Mouse (Mus musculus): Measurements from ENCODE around the gene Adgrl2. TPM values are rescaled to one million over a fixed set of nuclear protein-coding genes. Genes with fewer than 3 reads are reported as not detected.

Adgrl2 gene
- total and polyA plus RNA-seq, 3 experiments, result 29.5 to 55.2 (median 52.3) TPM

DNA sequence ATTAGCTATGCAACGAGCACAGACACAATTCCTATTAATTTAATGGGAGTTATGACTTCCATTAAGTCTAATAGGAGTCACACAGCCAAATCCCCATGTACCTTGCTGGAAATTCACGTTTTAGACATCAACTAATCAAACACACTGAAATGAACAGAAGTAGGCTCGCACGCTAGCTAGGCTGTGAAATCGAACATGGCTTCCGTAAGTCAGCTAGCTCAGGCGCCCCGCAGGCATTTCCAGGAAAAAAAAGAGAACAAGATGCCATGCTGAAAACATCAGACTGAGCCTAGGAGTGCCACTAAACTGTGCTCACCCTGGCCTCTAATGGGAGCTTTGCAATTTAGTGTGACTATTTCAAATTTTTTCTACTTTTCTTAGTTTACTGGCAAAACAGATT is 40.6 kb downstream of the Adgrl2 start:
- WGBS, result 87% methylated on average over 8 of the region's 8 CpGs

DNA sequence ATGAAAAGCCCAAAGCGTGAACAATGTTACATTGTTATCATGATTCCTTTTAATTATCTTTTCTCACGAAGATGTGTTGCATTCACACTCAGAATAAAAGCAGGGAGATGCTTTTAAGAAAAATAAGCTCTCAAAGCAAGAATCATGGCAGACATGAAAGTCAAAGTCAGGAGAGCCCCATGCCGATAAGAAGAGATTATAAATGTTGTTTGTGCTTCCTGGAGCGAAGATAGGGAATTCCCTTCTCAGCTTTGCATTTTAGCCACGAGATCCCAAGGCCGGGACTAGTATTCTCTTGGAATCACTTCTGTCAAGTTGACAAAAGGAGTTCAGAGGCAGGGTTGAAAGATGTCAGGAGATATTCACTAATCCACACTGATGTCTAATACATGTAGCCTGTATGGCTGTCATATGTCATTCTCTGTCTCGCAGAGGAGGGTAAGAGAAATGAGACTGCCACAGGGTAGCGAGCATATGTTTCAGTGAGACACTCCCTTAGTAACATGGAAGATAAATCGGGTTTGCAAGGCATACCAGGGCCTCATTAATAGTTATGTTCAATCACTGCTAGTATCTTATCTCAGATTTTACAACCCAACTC is 42.5 kb downstream of the Adgrl2 start:
- 51% methylated on average over 9 of the region's 9 CpGs for WGBS

More for the DNA sequence above, 40.6 kb downstream of the Adgrl2 start:
- peaks cover 4% of the 10 kb centered on the region for H3K4me1 ChIP-seq (ENCODE audit: control insufficient read depth, insufficient read depth, low read length)
- H3K4me3 ChIP-seq, result no peak overlapping the region
- H3K79me2 ChIP-seq (replicated peaks; ENCODE audit: control insufficient read depth, insufficient read depth, low read length), result peaks cover 9% of the 10 kb centered on the region
- TF ChIP-seq EP300 (IDR thresholded peaks at IDR 0.05; ENCODE audit: insufficient read depth, low read depth, low read length) (no peak), POLR2A (IDR thresholded peaks at IDR 0.05; ENCODE audit: insufficient read depth, low read depth, low read length) (no peak)
- H3K27me3 ChIP-seq (ENCODE audit: control insufficient read depth, insufficient read depth, low read length), result no peaks in the 10 kb centered on the region
- no peak for DNase-seq
- H3K27ac ChIP-seq, result no peak overlapping the region
- H3K9ac ChIP-seq (ENCODE audit: low read depth, low read length), result no peak overlapping the region
- H3K36me3 ChIP-seq (ENCODE audit: control insufficient read depth, insufficient read depth, low read length), result peaks cover 9% of the 10 kb centered on the region
- intact Hi-C loops (cut with DNase I), result no loop called here

DNA sequence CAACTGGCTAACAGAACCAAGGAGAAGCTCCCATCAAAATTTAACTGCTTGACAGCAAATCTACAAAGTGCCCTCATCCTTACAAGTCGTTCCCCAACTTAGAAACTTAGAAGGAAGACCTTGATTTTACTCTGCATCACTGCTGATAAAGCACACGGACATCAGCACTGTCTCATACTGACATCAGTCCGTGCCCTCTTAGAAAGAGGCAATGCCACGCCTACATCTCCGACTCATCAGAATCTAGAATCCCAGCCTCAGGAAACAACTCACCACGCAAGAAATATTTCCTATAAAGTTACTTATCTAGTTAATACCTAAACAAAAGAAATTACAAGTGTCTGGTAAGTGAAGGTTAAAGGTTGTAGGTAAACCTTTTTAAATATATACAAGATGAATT is 43.1 kb downstream of the Adgrl2 start:
- DNase-seq, result no peak
- Histone ChIP-seq H3K27me3 (ENCODE audit: control insufficient read depth, insufficient read depth, low read length) (no peaks in the 10 kb centered on the region), H3K4me1 (ENCODE audit: control insufficient read depth, insufficient read depth, low read length) (peaks cover 4% of the 10 kb centered on the region), H3K4me3 (no peak overlapping the region), H3K36me3 (ENCODE audit: control insufficient read depth, insufficient read depth, low read length) (peaks cover 9% of the 10 kb centered on the region), H3K9ac (ENCODE audit: low read depth, low read length) (no peak overlapping the region), H3K79me2 (replicated peaks; ENCODE audit: control insufficient read depth, insufficient read depth, low read length) (peaks cover 9% of the 10 kb centered on the region), H3K27ac (no peak overlapping the region)
- WGBS, result 52% methylated on average over 6 of the region's 6 CpGs
- intact Hi-C loops (cut with DNase I), result no loop called here
- TF ChIP-seq EP300 (IDR thresholded peaks at IDR 0.05; ENCODE audit: insufficient read depth, low read depth, low read length), result no peak
- TF ChIP-seq POLR2A (IDR thresholded peaks at IDR 0.05; ENCODE audit: insufficient read depth, low read depth, low read length), result no peak
- no peak for TF ChIP-seq CTCF (IDR thresholded peaks at IDR 0.05)

More for the DNA sequence above, 42.5 kb downstream of the Adgrl2 start:
- Histone ChIP-seq H3K79me2 (replicated peaks; ENCODE audit: control insufficient read depth, insufficient read depth, low read length) (peaks cover 9% of the 10 kb centered on the region), H3K4me3 (no peak overlapping the region), H3K9ac (ENCODE audit: low read depth, low read length) (no peak overlapping the region), H3K36me3 (ENCODE audit: control insufficient read depth, insufficient read depth, low read length) (peaks cover 9% of the 10 kb centered on the region), H3K27ac (no peak overlapping the region), H3K27me3 (ENCODE audit: control insufficient read depth, insufficient read depth, low read length) (no peaks in the 10 kb centered on the region), H3K4me1 (ENCODE audit: control insufficient read depth, insufficient read depth, low read length) (peaks cover 4% of the 10 kb centered on the region)
- TF ChIP-seq EP300 (IDR thresholded peaks at IDR 0.05; ENCODE audit: insufficient read depth, low read depth, low read length) (no peak), POLR2A (IDR thresholded peaks at IDR 0.05; ENCODE audit: insufficient read depth, low read depth, low read length) (no peak), CTCF (IDR thresholded peaks at IDR 0.05) (no peak)
- DNase-seq, result no peak
- intact Hi-C loops (cut with DNase I), result no loop called here

DNA sequence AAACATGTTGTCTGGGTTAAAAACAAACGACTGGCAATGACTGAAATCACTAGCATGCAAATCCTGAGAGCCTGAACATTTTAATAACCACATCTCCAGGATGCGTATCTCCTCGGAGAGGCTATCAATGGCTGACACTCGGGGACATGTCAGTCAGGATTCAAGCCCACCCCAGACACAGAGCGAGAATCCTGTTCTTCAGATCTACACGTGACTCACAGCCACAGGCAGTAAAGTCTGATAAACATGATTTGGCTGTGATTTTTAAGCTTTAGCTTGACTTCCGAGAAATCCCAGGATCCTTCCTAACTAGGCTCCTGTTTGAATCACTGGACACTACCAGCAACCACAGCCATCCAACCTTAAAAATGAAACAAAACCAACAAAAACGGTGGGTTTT is 44.8 kb downstream of the Adgrl2 start:
- DNase-seq, result no peak
- H3K4me1 ChIP-seq (ENCODE audit: control insufficient read depth, insufficient read depth, low read length), result peaks cover 4% of the 10 kb centered on the region
- WGBS, result 40% methylated on average over 8 of the region's 8 CpGs
- H3K79me2 ChIP-seq (replicated peaks; ENCODE audit: control insufficient read depth, insufficient read depth, low read length), result peaks cover 9% of the 10 kb centered on the region
- H3K9ac ChIP-seq (ENCODE audit: low read depth, low read length), result no peak overlapping the region
- H3K27me3 ChIP-seq (ENCODE audit: control insufficient read depth, insufficient read depth, low read length), result no peaks in the 10 kb centered on the region
- H3K4me3 ChIP-seq, result no peak overlapping the region
- no peak for TF ChIP-seq EP300 (IDR thresholded peaks at IDR 0.05; ENCODE audit: insufficient read depth, low read depth, low read length)
- peaks cover 7% of the 10 kb centered on the region for H3K36me3 ChIP-seq (ENCODE audit: control insufficient read depth, insufficient read depth, low read length)
- intact Hi-C loops (cut with DNase I), result no loop called here
- H3K27ac ChIP-seq, result peak overlapping the region; percentile 6; the same call in 1 of the 2 replicates

DNA sequence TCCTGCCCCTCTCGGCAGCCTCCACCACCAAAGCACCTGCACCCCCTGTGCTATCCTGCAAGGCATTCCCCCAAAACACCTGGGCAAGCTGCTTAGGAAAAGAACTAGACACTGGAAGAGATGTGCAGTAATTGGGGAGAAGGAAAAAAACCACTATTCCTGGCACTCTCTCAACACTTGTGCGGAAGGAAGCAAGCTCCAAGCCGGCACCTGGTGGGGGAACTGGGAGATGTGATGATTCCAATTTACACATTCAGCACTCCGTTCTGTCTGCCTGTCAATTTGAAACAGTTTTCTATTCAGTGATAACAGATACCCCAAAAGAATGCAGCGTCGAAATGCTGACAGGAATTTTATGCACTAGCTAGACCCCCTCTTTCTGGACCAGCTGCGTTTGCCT is 50.9 kb downstream of the Adgrl2 start:
- H3K27me3 ChIP-seq (ENCODE audit: control insufficient read depth, insufficient read depth, low read length), result no peaks in the 10 kb centered on the region
- intact Hi-C loops (cut with DNase I), result no loop called here
- H3K27ac ChIP-seq, result no peak overlapping the region
- TF ChIP-seq POLR2A (IDR thresholded peaks at IDR 0.05; ENCODE audit: insufficient read depth, low read depth, low read length) (no peak), EP300 (IDR thresholded peaks at IDR 0.05; ENCODE audit: insufficient read depth, low read depth, low read length) (no peak), CTCF (IDR thresholded peaks at IDR 0.05) (peak; percentile 30)
- WGBS, result 33% methylated on average over 7 of the region's 7 CpGs
- peaks cover 11% of the 10 kb centered on the region; the same call in 1 of the 2 replicates for H3K79me2 ChIP-seq (replicated peaks; ENCODE audit: control insufficient read depth, insufficient read depth, low read length)
- no peak overlapping the region for H3K4me3 ChIP-seq
- peaks cover 16% of the 10 kb centered on the region for H3K36me3 ChIP-seq (ENCODE audit: control insufficient read depth, insufficient read depth, low read length)
- no peak for DNase-seq
- peaks cover 12% of the 10 kb centered on the region for H3K4me1 ChIP-seq (ENCODE audit: control insufficient read depth, insufficient read depth, low read length)
- H3K9ac ChIP-seq (ENCODE audit: low read depth, low read length), result no peak overlapping the region

DNA sequence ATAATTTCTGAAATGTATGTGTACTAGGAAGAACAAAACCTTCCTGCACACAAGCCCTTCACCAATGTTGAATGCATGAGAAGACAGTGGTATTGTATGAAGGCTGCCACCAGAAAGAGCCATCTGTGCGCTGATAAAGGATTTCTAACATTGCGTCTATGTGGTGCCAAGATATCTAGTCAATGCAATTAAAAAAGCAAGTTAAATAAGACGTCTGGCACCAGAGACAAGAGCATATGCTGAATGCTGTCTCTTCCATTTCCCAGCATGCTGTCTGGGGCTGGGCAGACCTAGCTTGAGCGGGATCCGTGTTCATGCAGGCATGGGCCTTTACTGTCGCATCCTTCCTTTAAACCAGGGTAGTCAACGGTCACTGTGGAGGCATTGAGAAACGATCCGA is 55.3 kb downstream of the Adgrl2 start:
- Histone ChIP-seq H3K79me2 (replicated peaks; ENCODE audit: control insufficient read depth, insufficient read depth, low read length) (peaks cover 14% of the 10 kb centered on the region), H3K4me3 (no peak overlapping the region), H3K9ac (ENCODE audit: low read depth, low read length) (no peak overlapping the region), H3K27me3 (ENCODE audit: control insufficient read depth, insufficient read depth, low read length) (no peaks in the 10 kb centered on the region), H3K4me1 (ENCODE audit: control insufficient read depth, insufficient read depth, low read length) (peaks cover 14% of the 10 kb centered on the region), H3K27ac (no peak overlapping the region), H3K36me3 (ENCODE audit: control insufficient read depth, insufficient read depth, low read length) (peaks cover 19% of the 10 kb centered on the region)
- DNase-seq, result no peak
- intact Hi-C loops (cut with DNase I), result no loop called here
- whole genome bisulfite sequencing, result 69% methylated on average over 9 of the region's 9 CpGs
- TF ChIP-seq POLR2A (IDR thresholded peaks at IDR 0.05; ENCODE audit: insufficient read depth, low read depth, low read length) (no peak), EP300 (IDR thresholded peaks at IDR 0.05; ENCODE audit: insufficient read depth, low read depth, low read length) (no peak), CTCF (IDR thresholded peaks at IDR 0.05) (no peak)
